Comparison of ENCODE assay signal across 8 mouse cellular contexts in the genomic region with DNA sequence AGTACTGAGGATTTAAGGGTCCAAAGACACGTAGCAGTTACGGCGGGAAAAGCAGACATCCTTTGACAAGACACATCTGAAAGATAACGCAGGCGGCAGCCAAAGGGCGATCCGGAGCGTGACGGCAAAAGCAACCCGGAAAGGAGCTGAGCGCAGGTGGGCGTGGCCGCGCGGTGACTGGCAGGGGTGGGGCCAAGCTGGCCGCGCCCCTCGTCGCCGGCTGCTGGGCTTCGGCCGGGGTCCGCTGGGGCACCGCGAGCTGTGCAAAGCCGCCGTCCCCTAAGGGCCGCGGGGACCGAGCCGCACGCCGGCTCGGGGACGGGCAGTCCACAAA. TPM values are rescaled to one million over a fixed set of nuclear protein-coding genes. Genes with fewer than 3 reads are reported as not detected.
DNase-seq lines count a peak whose midpoint lies in the region; ATAC-seq lines count a peak whose summit lies in the region.

A gene (plus strand): TSS at position 179 of the 334 bp plus-strand sequence.

- peaks cover 4% of the 10 kb centered on the region; the same call in 1 of the 2 replicates for H3K4me1 ChIP-seq in forebrain, embryonic 11.5 days (replicated peaks; ENCODE audit: control insufficient read depth, insufficient read depth, low read length)
- peaks cover 16% of the 10 kb centered on the region for H3K4me1 ChIP-seq in heart, embryonic 15.5 days (replicated peaks)
- H3K4me1 ChIP-seq in liver, embryonic 13.5 days (replicated peaks), result peaks cover 40% of the 10 kb centered on the region
- H3K4me1 ChIP-seq in stomach, embryonic 14.5 days (ENCODE audit: control insufficient read depth, insufficient read depth, low read length), result peaks cover 10% of the 10 kb centered on the region; the same call in 1 of the 2 replicates

- peak within 1 kb of the TSS; percentile 73 for H3K9ac ChIP-seq in forebrain, embryonic 11.5 days (ENCODE audit: low read length)
- peak within 1 kb of the TSS; percentile 91 for H3K9ac ChIP-seq in heart, embryonic 15.5 days
- peak within 1 kb of the TSS; percentile 94 for H3K9ac ChIP-seq in liver, embryonic 13.5 days
- H3K9ac ChIP-seq in stomach, embryonic 14.5 days (replicated peaks; ENCODE audit: low read depth, low read length), result peak within 1 kb of the TSS; percentile 76

- H3K27ac ChIP-seq in forebrain, embryonic 11.5 days (ENCODE audit: low read depth, low read length), result peak within 1 kb of the TSS; percentile 37; the same call in 1 of the 2 replicates
- H3K27ac ChIP-seq in heart, embryonic 15.5 days, result peak within 1 kb of the TSS; percentile 83
- H3K27ac ChIP-seq in liver, embryonic 13.5 days, result peak within 1 kb of the TSS; percentile 94
- H3K27ac ChIP-seq in stomach, embryonic 14.5 days (ENCODE audit: low read length), result peak within 1 kb of the TSS; percentile 74; the same call in 1 of the 2 replicates

- no peaks in the 10 kb centered on the region for H3K27me3 ChIP-seq in forebrain, embryonic 11.5 days (ENCODE audit: control insufficient read depth, insufficient read depth, low read length)
- no peaks in the 10 kb centered on the region for H3K27me3 ChIP-seq in heart, embryonic 15.5 days
- H3K27me3 ChIP-seq in liver, embryonic 13.5 days, result no peaks in the 10 kb centered on the region
- no peaks in the 10 kb centered on the region for H3K27me3 ChIP-seq in stomach, embryonic 14.5 days (ENCODE audit: control insufficient read depth, insufficient read depth, low read length)

- H3K36me3 ChIP-seq in forebrain, embryonic 11.5 days (ENCODE audit: control insufficient read depth, insufficient read depth, low read length), result no peaks in the 10 kb centered on the region
- H3K36me3 ChIP-seq in heart, embryonic 15.5 days, result peaks cover 27% of the 10 kb centered on the region
- peaks cover 28% of the 10 kb centered on the region for H3K36me3 ChIP-seq in liver, embryonic 13.5 days
- peaks cover 14% of the 10 kb centered on the region for H3K36me3 ChIP-seq in stomach, embryonic 14.5 days (ENCODE audit: control insufficient read depth, insufficient read depth, low read length)

- DNase-seq in c-Kit-positive CD71-negative TER-119-negative erythroid progenitor cells, embryonic 14.5 days (ENCODE audit: low read depth), result peak; percentile 76
- peak; percentile 94 for DNase-seq in forebrain, embryonic 11.5 days (ENCODE audit: low spot score)
- DNase-seq in kidney, postnatal 25 days, result peak; percentile 92 to 94
- peak; percentile 90 for DNase-seq in liver, embryonic 13.5 days
- DNase-seq in natural killer cell, adult 2 months (ENCODE audit: low spot score in 2 of 2), result peak; percentile 88 to 91

- peak; percentile 76 for ATAC-seq in CD4-positive, CD25-positive, alpha-beta regulatory T cell, adult 4 months
- peak; percentile 91 for ATAC-seq in forebrain, embryonic 11.5 days (replicated peaks; ENCODE audit: low FRiP score)
- peak; percentile 89 for ATAC-seq in heart, embryonic 15.5 days (replicated peaks; ENCODE audit: insufficient number of reproducible peaks, insufficient read depth, low FRiP score, low read depth)
- ATAC-seq in liver, embryonic 13.5 days (ENCODE audit: low read depth), result peak; percentile 86
- peak; percentile 88 for ATAC-seq in stomach, embryonic 14.5 days (ENCODE audit: insufficient number of reproducible peaks, insufficient read depth, low FRiP score, low read depth)

- WGBS in forebrain, embryonic 11.5 days, result under 1% methylated on average over 35 of the region's 35 CpGs
- WGBS in heart, embryonic 15.5 days, result under 1% methylated on average over 35 of the region's 35 CpGs
- 0% methylated on average over 31 of the region's 35 CpGs for WGBS in liver, embryonic 13.5 days (ENCODE audit: insufficient replicate concordance)
- WGBS in stomach, embryonic 14.5 days, result under 1% methylated on average over 35 of the region's 35 CpGs

- H3K4me3 ChIP-seq in forebrain, embryonic 11.5 days (ENCODE audit: low read depth, low read length), result peak within 1 kb of the TSS; percentile 75
- H3K4me3 ChIP-seq in heart, embryonic 15.5 days, result peak within 1 kb of the TSS; percentile 97
- H3K4me3 ChIP-seq in liver, embryonic 13.5 days (replicated peaks), result peak within 1 kb of the TSS; percentile 93
- peak within 1 kb of the TSS; percentile 80 for H3K4me3 ChIP-seq in stomach, embryonic 14.5 days (ENCODE audit: low read depth, low read length)

- H3K9me3 ChIP-seq in forebrain, embryonic 11.5 days (ENCODE audit: control insufficient read depth, low read length), result no peaks in the 10 kb centered on the region
- H3K9me3 ChIP-seq in heart, embryonic 15.5 days (replicated peaks), result no peaks in the 10 kb centered on the region
- H3K9me3 ChIP-seq in liver, embryonic 13.5 days (replicated peaks), result no peaks in the 10 kb centered on the region
- no peaks in the 10 kb centered on the region for H3K9me3 ChIP-seq in stomach, embryonic 14.5 days (ENCODE audit: control insufficient read depth, low read depth, low read length)

- peak within 1 kb of the TSS; percentile 91 for H3K4me2 ChIP-seq in forebrain, embryonic 11.5 days (ENCODE audit: low read depth, low read length, severe bottlenecking)
- H3K4me2 ChIP-seq in heart, embryonic 15.5 days, result peak within 1 kb of the TSS; percentile 79
- peak within 1 kb of the TSS; percentile 86 for H3K4me2 ChIP-seq in liver, embryonic 13.5 days
- H3K4me2 ChIP-seq in stomach, embryonic 14.5 days (replicated peaks; ENCODE audit: low read depth, low read length), result peak within 1 kb of the TSS; percentile 73

RNA-seq across cellular contexts. Expression of the gene that starts here (rescaled TPM):
- 10 to 100 TPM; 59.9 to 60.2 TPM for polyA plus RNA-seq in CD4-positive, CD25-positive, alpha-beta regulatory T cell, adult 4 months (2017; shearing (Covaris generic))
- 28.8 and 29.9 TPM in 2 replicates for polyA plus RNA-seq in forebrain, embryonic 11.5 days (2014; fragmentation: Nextera tagmentation; extraction: Ambion mirVana)
- 41.9 and 51.6 TPM in 2 replicates for polyA plus RNA-seq in heart, embryonic 15.5 days (2015; fragmentation: Nextera tagmentation; extraction: Ambion mirVana)
- polyA plus RNA-seq in liver, embryonic 13.5 days (2015; fragmentation: Nextera tagmentation; extraction: Ambion mirVana), result 18.4 and 21.2 TPM in 2 replicates
- polyA plus RNA-seq in stomach, embryonic 14.5 days (2014; fragmentation: Nextera tagmentation; extraction: Ambion mirVana), result 38.1 and 41.7 TPM in 2 replicates

Comparison
In these comparisons a context has a peak if more than half of its experiments do, and no peak if none do; other contexts are left out.
1. Peak in every context shown above with its lines: DNase-seq, ATAC-seq, H3K4me3 ChIP-seq and H3K27ac ChIP-seq.
2. H3K27ac ChIP-seq: peak in every context shown above with its lines; median percentile 94 in liver, embryonic 13.5 days; 83 in heart, embryonic 15.5 days; 74 in stomach, embryonic 14.5 days; 37 in forebrain, embryonic 11.5 days.